Mouse (Mus musculus): Measurements from ENCODE around the gene Myh14.

DNA sequence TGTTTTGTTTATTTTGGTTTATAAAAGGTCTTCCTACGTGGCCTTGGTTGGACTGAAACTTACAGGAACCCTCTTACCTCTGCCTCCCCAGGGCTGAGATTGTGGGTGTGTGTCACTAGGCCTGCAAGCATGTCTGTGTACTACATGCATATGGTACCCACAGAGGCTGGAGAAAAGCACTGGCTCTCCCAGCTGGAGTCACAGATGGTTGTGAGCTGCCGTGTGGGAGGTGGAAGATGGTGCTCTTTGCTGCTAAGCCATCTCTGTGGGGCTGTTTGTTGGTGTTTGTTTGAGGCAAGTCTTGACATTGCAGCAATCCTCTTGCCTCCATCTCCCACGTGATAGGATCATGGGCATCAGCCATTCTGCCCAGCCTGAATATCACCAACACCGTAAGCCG, 9.4 kb downstream of the Myh14 start:
- TF ChIP-seq CTCF (IDR thresholded peaks at IDR 0.05; ENCODE audit: low read depth, low read length) (no peak), POLR2A (IDR thresholded peaks at IDR 0.05; ENCODE audit: borderline replicate concordance, low read depth, low read length) (no peak)
